Mouse (Mus musculus) embryonic facial prominence, embryonic 13.5 days (tissue): ENCODE measurements around the gene Tmem216. TPM values are rescaled to one million over a fixed set of nuclear protein-coding genes. Genes with fewer than 3 reads are reported as not detected.

ENCODE experiments used
- ATAC-seq: fragments of 200-750 bp; cut with Nextera tagmentation; 2 replicates; pipeline ENCODE4 v1.8.0; 2017; ENCODE audit warnings: low read depth; ENCODE audit not compliant: insufficient number of reproducible peaks, insufficient read depth, low FRiP score, low TSS enrichment
- H3K27ac ChIP-seq: fragments of 300-500 bp; sonication (generic); 2 replicates; pipeline ENCODE4 v1.5.1; 2015; ENCODE audit warnings: moderate library complexity, mild to moderate bottlenecking, inconsistent platforms
- H3K27me3 ChIP-seq: fragments of 300-500 bp; sonication (generic); 2 replicates; pipeline ENCODE4 v1.6.1; 2015; ENCODE audit warnings: mild to moderate bottlenecking, inconsistent platforms
- H3K36me3 ChIP-seq: fragments of 300-500 bp; sonication (generic); 2 replicates; pipeline ENCODE4 v1.6.1; 2015; ENCODE audit warnings: mild to moderate bottlenecking, inconsistent platforms
- H3K4me1 ChIP-seq: fragments of 300-500 bp; sonication (generic); 2 replicates; pipeline ENCODE4 v1.6.1; 2015; ENCODE audit warnings: inconsistent platforms
- H3K4me2 ChIP-seq: fragments of 300-500 bp; sonication (generic); 2 replicates; pipeline ENCODE4 v1.6.1; 2015; ENCODE audit warnings: moderate library complexity, mild to moderate bottlenecking, inconsistent platforms
- H3K4me3 ChIP-seq: fragments of 300-500 bp; sonication (generic); 2 replicates; pipeline ENCODE4 v1.5.1; 2015; ENCODE audit warnings: mild to moderate bottlenecking, inconsistent platforms
- H3K9ac ChIP-seq: fragments of 300-500 bp; sonication (generic); 2 replicates; pipeline ENCODE4 v1.6.1; 2015; ENCODE audit warnings: mild to moderate bottlenecking, inconsistent platforms
- H3K9me3 ChIP-seq: fragments of 300-500 bp; sonication (generic); 2 replicates; pipeline ENCODE4 v1.6.1; 2016; ENCODE audit warnings: inconsistent platforms
- WGBS: fragments of 180-500 bp; shearing (Covaris S2); methylation state at CpG from one replicate; pipeline ENCODE4 v1.1.7; 2015; ENCODE audit warnings: mixed read lengths; 5-methylcytosine and 5-hydroxymethylcytosine counted together
- polyA plus RNA-seq: library from polyadenylated mRNA; unstranded; fragments of >200 nt; fragmentation: Nextera tagmentation; extraction: Ambion mirVana; gene quantifications from 2 replicates; pipeline ENCODE4 v1.2.1, GENCODE M21; 2015

Gene Tmem216
- polyA plus RNA-seq, 1 experiment from 2014 or later = 63.7 TPM

GRCm38 (mm10) chr19:10589127-10589857 is 33.3 kb upstream of the Tmem216 start:
- peak; percentile 8; the same call in 1 of the 2 replicates for ATAC-seq

GRCm38 (mm10) chr19:10587231-10587630 is 31.2 kb upstream of the Tmem216 start:
- H3K4me1 ChIP-seq = peaks cover 11% of the 10 kb centered on the region
- ATAC-seq = no peak
- H3K4me3 ChIP-seq = no peak overlapping the region
- H3K4me2 ChIP-seq = no peak overlapping the region
- no peaks in the 10 kb centered on the region for H3K27me3 ChIP-seq
- H3K9me3 ChIP-seq = no peaks in the 10 kb centered on the region
- 83% methylated on average over 8 of the region's 8 CpGs for WGBS
- no peak overlapping the region for H3K9ac ChIP-seq
- no peak overlapping the region for H3K27ac ChIP-seq
- H3K36me3 ChIP-seq = peaks cover 20% of the 10 kb centered on the region

More at GRCm38 (mm10) chr19:10589127-10589857, 33.3 kb upstream of the Tmem216 start:
- H3K27me3 ChIP-seq = no peaks in the 10 kb centered on the region
- peaks cover 11% of the 10 kb centered on the region for H3K4me1 ChIP-seq
- H3K9me3 ChIP-seq = no peaks in the 10 kb centered on the region
- no peak overlapping the region for H3K4me3 ChIP-seq
- 32% methylated on average over 5 of the region's 5 CpGs for WGBS
- H3K4me2 ChIP-seq = peak overlapping the region; percentile 7; the same call in 1 of the 2 replicates
- peak overlapping the region; percentile 2; the same call in 1 of the 2 replicates for H3K9ac ChIP-seq
- peaks cover 25% of the 10 kb centered on the region for H3K36me3 ChIP-seq
- peak overlapping the region; percentile 86 for H3K27ac ChIP-seq

GRCm38 (mm10) chr19:10585112-10585511 is 29.1 kb upstream of the Tmem216 start:
- H3K9me3 ChIP-seq = no peaks in the 10 kb centered on the region
- no peak overlapping the region for H3K4me2 ChIP-seq
- no peak overlapping the region for H3K4me3 ChIP-seq
- H3K9ac ChIP-seq = no peak overlapping the region
- H3K27me3 ChIP-seq = no peaks in the 10 kb centered on the region
- no peak overlapping the region for H3K27ac ChIP-seq
- 86% methylated on average over 8 of the region's 8 CpGs for WGBS
- peaks cover 14% of the 10 kb centered on the region for H3K36me3 ChIP-seq
- ATAC-seq = no peak
- peaks cover 11% of the 10 kb centered on the region for H3K4me1 ChIP-seq

- Histone ChIP-seq H3K4me2 (no peak overlapping the region), H3K27ac (no peak overlapping the region), H3K27me3 (no peaks in the 10 kb centered on the region), H3K4me3 (no peak overlapping the region), H3K9ac (no peak overlapping the region), H3K4me1 (peaks cover 4% of the 10 kb centered on the region), H3K36me3 (peaks cover 14% of the 10 kb centered on the region), H3K9me3 (no peaks in the 10 kb centered on the region)
- WGBS = 81% methylated on average over 7 of the region's 7 CpGs
- ATAC-seq = no peak
These were observed 27.6 kb upstream of the Tmem216 start for GRCm38 (mm10) chr19:10583550-10584146.

GRCm38 (mm10) chr19:10581984-10582383 is 25.9 kb upstream of the Tmem216 start:
- Histone ChIP-seq H3K4me2 (no peak overlapping the region), H3K36me3 (peaks cover 10% of the 10 kb centered on the region), H3K9me3 (no peaks in the 10 kb centered on the region), H3K4me1 (peaks cover 13% of the 10 kb centered on the region), H3K27ac (no peak overlapping the region), H3K4me3 (no peak overlapping the region), H3K9ac (no peak overlapping the region), H3K27me3 (no peaks in the 10 kb centered on the region)
- WGBS = 85% methylated on average over 6 of the region's 6 CpGs
- no peak for ATAC-seq

GRCm38 (mm10) chr19:10580761-10581160 is 24.7 kb upstream of the Tmem216 start:
- Histone ChIP-seq H3K4me3 (no peak overlapping the region), H3K9me3 (no peaks in the 10 kb centered on the region), H3K4me2 (no peak overlapping the region), H3K27me3 (no peaks in the 10 kb centered on the region), H3K9ac (no peak overlapping the region), H3K27ac (no peak overlapping the region), H3K36me3 (peaks cover 7% of the 10 kb centered on the region), H3K4me1 (peaks cover 18% of the 10 kb centered on the region)
- WGBS = 83% methylated on average over 3 of the region's 3 CpGs
- ATAC-seq = no peak

GRCm38 (mm10) chr19:10580102-10580501 is 24.1 kb upstream of the Tmem216 start:
- H3K9me3 ChIP-seq = no peaks in the 10 kb centered on the region
- H3K36me3 ChIP-seq = peaks cover 9% of the 10 kb centered on the region
- WGBS = 66% methylated on average over 3 of the region's 3 CpGs
- no peak overlapping the region for H3K9ac ChIP-seq
- H3K4me2 ChIP-seq = no peak overlapping the region
- H3K27me3 ChIP-seq = no peaks in the 10 kb centered on the region
- H3K4me3 ChIP-seq = no peak overlapping the region
- H3K4me1 ChIP-seq = peaks cover 18% of the 10 kb centered on the region
- ATAC-seq = no peak
- H3K27ac ChIP-seq = no peak overlapping the region

- Histone ChIP-seq H3K27ac (peak within 1 kb of the TSS; percentile 88), H3K4me3 (peak within 1 kb of the TSS; percentile 68), H3K9ac (peak within 1 kb of the TSS; percentile 85), H3K4me1 (peaks cover 18% of the 10 kb centered on the region), H3K4me2 (peak within 1 kb of the TSS; percentile 84), H3K27me3 (no peaks in the 10 kb centered on the region), H3K9me3 (no peaks in the 10 kb centered on the region), H3K36me3 (peaks cover 30% of the 10 kb centered on the region)
- ATAC-seq = peak; percentile 91
- under 1% methylated on average over 44 of the region's 44 CpGs for WGBS
These were observed 20.9 kb upstream of the Tmem216 start, which contains the start of the genes Cyb561a3 and Tmem138 for GRCm38 (mm10) chr19:10576690-10577561. TSS of gene Cyb561a3 (plus strand) at chr19:10577172. TSS of gene Tmem138 (minus strand) at chr19:10577362.

- Histone ChIP-seq H3K4me1 (no peaks in the 10 kb centered on the region), H3K4me3 (no peak overlapping the region), H3K36me3 (peaks cover 53% of the 10 kb centered on the region), H3K9me3 (no peaks in the 10 kb centered on the region), H3K9ac (no peak overlapping the region), H3K27ac (no peak overlapping the region), H3K27me3 (no peaks in the 10 kb centered on the region), H3K4me2 (no peak overlapping the region)
- no peak for ATAC-seq
- 95% methylated on average over 6 of the region's 6 CpGs for WGBS
These were observed 13.6 kb upstream of the Tmem216 start for GRCm38 (mm10) chr19:10569627-10570026.

- no peaks in the 10 kb centered on the region for H3K27me3 ChIP-seq
- H3K4me2 ChIP-seq = no peak overlapping the region
- H3K9ac ChIP-seq = no peak overlapping the region
- ATAC-seq = no peak
- no peak overlapping the region for H3K27ac ChIP-seq
- no peaks in the 10 kb centered on the region for H3K9me3 ChIP-seq
- 87% methylated on average over 4 of the region's 4 CpGs for WGBS
- no peak overlapping the region for H3K4me3 ChIP-seq
- H3K36me3 ChIP-seq = peaks cover 13% of the 10 kb centered on the region
- H3K4me1 ChIP-seq = no peaks in the 10 kb centered on the region
These were observed 9.2 kb upstream of the Tmem216 start for GRCm38 (mm10) chr19:10565217-10565616.

- Histone ChIP-seq H3K27ac (no peak overlapping the region), H3K9ac (no peak overlapping the region), H3K36me3 (peaks cover 4% of the 10 kb centered on the region; the same call in 1 of the 2 replicates), H3K27me3 (no peaks in the 10 kb centered on the region), H3K4me3 (no peak overlapping the region), H3K4me1 (no peaks in the 10 kb centered on the region), H3K9me3 (no peaks in the 10 kb centered on the region), H3K4me2 (no peak overlapping the region)
- no peak for ATAC-seq
- 83% methylated on average over 6 of the region's 6 CpGs for WGBS
These were observed 8.2 kb upstream of the Tmem216 start for GRCm38 (mm10) chr19:10564278-10564677.
